In the genomic region with DNA sequence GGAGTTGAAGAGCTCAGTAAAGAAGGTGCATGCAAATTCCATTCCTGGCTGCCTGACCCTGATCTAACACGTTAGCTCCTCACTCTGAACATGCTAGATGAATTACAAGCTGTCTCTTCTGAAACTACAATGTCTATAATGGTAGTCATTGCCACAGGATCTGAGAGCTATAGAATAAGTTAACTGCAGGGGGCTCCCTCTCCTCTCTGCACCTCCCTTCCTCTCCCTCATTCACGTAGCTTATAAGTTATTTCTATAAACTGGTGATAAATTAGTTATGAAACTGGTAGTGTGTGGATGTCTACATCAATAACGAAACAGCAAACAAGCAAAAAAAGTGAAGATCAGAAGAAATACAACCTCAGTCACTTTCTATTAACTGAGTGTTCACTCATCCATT, we compare ENCODE assay signal across 29 mouse cellular contexts.
DNase-seq lines count a peak whose midpoint lies in the region; ATAC-seq and TF ChIP-seq lines count a peak whose summit lies in the region.
"Had no signal": no experiment of that assay in that cellular context is flagged by ENCODE, and none has a peak within 500 bp of the region (broad histone marks: within the 10 kb centered on the region; RNA-seq: fewer than 3 reads in every experiment).

No protein-coding gene starts in this region.

- intact Hi-C loops in heart, postnatal 14 days (cut with DNase I): no loop called here

- H3K4me1 ChIP-seq in thymus, adult 2 months (replicated peaks; ENCODE audit: control insufficient read depth, insufficient read depth, low read length): 0 out of 2 replicates have a peak, but pooled peaks cover 5% of the 10 kb centered on the region
- H3K4me1 ChIP-seq in heart, embryonic 11.5 days (ENCODE audit: control insufficient read depth, insufficient read depth, low read length): no peaks in the 10 kb centered on the region
- H3K4me1 ChIP-seq: forebrain, embryonic 12.5 days; heart, embryonic 13.5 days; limb, embryonic 13.5 days; liver, embryonic 12.5 days; neural tube, embryonic 13.5 days had no signal

- ATAC-seq in heart, embryonic 11.5 days (replicated peaks; ENCODE audit: insufficient number of reproducible peaks, low FRiP score, low TSS enrichment): no peak
- ATAC-seq: forebrain, postnatal 0 days; hindbrain, embryonic 16.5 days; liver, embryonic 12.5 days had no signal

- no peak overlapping the region for H3K9ac ChIP-seq in heart, embryonic 11.5 days (ENCODE audit: low read depth, low read length)
- H3K9ac ChIP-seq: forebrain, embryonic 12.5 days; forebrain, postnatal 0 days; heart, embryonic 13.5 days; limb, embryonic 13.5 days; liver, embryonic 12.5 days; neural tube, embryonic 13.5 days had no signal

- H3K9me3 ChIP-seq in heart, embryonic 11.5 days (replicated peaks; ENCODE audit: control insufficient read depth, low read length): no peaks in the 10 kb centered on the region
- H3K9me3 ChIP-seq: forebrain, embryonic 12.5 days; heart, embryonic 13.5 days; limb, embryonic 13.5 days; liver, embryonic 12.5 days; neural tube, embryonic 13.5 days had no signal

- TF ChIP-seq POLR2A in thymus, adult 2 months (IDR thresholded peaks at IDR 0.05; ENCODE audit: control insufficient read depth, extremely low read depth, insufficient read depth, low read length, poor library complexity): no peak

- peak; percentile 14 for DNase-seq in thymus, adult 2 months
- no peak for DNase-seq in thymus, postnatal 36 days
- peak; percentile 59 for DNase-seq in CD4-positive, CD25-positive, alpha-beta regulatory T cell, adult 2 months (ENCODE audit: low read depth, low spot score)
- peak; percentile 4 for DNase-seq in T-cell, adult 2 months (ENCODE audit: low spot score)
- peak; percentile 11 for DNase-seq in splenic B cell, adult 2 months (ENCODE audit: low read depth, low spot score)
- DNase-seq in cerebellum, adult 9-11 months: no peak
- DNase-seq in heart, postnatal 14 days: no peak
- DNase-seq: adrenal gland, postnatal 36 days; cerebellum, adult 18-20 months; cerebellum, postnatal 14 days; forebrain, postnatal 0 days; heart, adult 2 months; heart, postnatal 10 days; kidney, adult 11 months; kidney, postnatal 36 days; lung, adult 18-20 months; lung, postnatal 14 days had no signal

- H3K4me3 ChIP-seq in thymus, adult 2 months (ENCODE audit: control insufficient read depth, insufficient read depth, low read length): no peak overlapping the region
- H3K4me3 ChIP-seq in heart, embryonic 11.5 days (ENCODE audit: low read depth, low read length): no peak overlapping the region
- H3K4me3 ChIP-seq: erythroblast, embryonic 14.5 days; forebrain, embryonic 12.5 days; heart, adult 2 months; heart, embryonic 13.5 days; layer of hippocampus, adult 2 months; left cerebral cortex, adult 2 months; limb, embryonic 13.5 days; liver, embryonic 12.5 days; myocyte; neural tube, embryonic 13.5 days had no signal

- no peak for TF ChIP-seq CTCF in thymus, adult 2 months (IDR thresholded peaks at IDR 0.05; ENCODE audit: borderline replicate concordance, control insufficient read depth, extremely low read depth, insufficient read depth, low read length, poor library complexity)

- 76% methylated on average over 3 of the region's 3 CpGs for WGBS in thymus, adult 2 months
- WGBS in heart, embryonic 11.5 days (ENCODE audit: insufficient replicate concordance): 72% methylated on average over 3 of the region's 3 CpGs

- no peak overlapping the region for H3K4me2 ChIP-seq in heart, embryonic 11.5 days
- H3K4me2 ChIP-seq: forebrain, embryonic 12.5 days; heart, embryonic 13.5 days; limb, embryonic 13.5 days; liver, embryonic 12.5 days; midbrain, embryonic 11.5 days; neural tube, embryonic 13.5 days had no signal

- no peaks in the 10 kb centered on the region for H3K36me3 ChIP-seq in thymus, adult 2 months (ENCODE audit: control insufficient read depth, insufficient read depth, low read length)
- no peaks in the 10 kb centered on the region for H3K36me3 ChIP-seq in splenic B cell, adult 2 months (ENCODE audit: control insufficient read depth, insufficient read depth, low read length, poor library complexity, severe bottlenecking)
- H3K36me3 ChIP-seq in heart, embryonic 11.5 days (ENCODE audit: control insufficient read depth, insufficient read depth, low read length): no peaks in the 10 kb centered on the region
- H3K36me3 ChIP-seq: forebrain, embryonic 12.5 days; heart, embryonic 13.5 days; limb, embryonic 13.5 days; liver, embryonic 12.5 days; neural tube, embryonic 13.5 days had no signal

- no peak overlapping the region for H3K27ac ChIP-seq in thymus, adult 2 months (ENCODE audit: control insufficient read depth, insufficient read depth, low read length)
- no peak overlapping the region for H3K27ac ChIP-seq in heart, embryonic 11.5 days (ENCODE audit: low read depth, low read length)
- H3K27ac ChIP-seq: forebrain, embryonic 12.5 days; heart, adult 2 months; heart, embryonic 13.5 days; layer of hippocampus, adult 2 months; left cerebral cortex, adult 2 months; limb, embryonic 13.5 days; liver, embryonic 12.5 days; neural tube, embryonic 13.5 days had no signal

- H3K27me3 ChIP-seq in thymus, adult 2 months (ENCODE audit: control insufficient read depth, insufficient read depth, low read length): no peaks in the 10 kb centered on the region
- no peaks in the 10 kb centered on the region for H3K27me3 ChIP-seq in splenic B cell, adult 2 months (ENCODE audit: control insufficient read depth, insufficient read depth, low read length, poor library complexity, severe bottlenecking)
- no peaks in the 10 kb centered on the region for H3K27me3 ChIP-seq in heart, embryonic 11.5 days (ENCODE audit: control insufficient read depth, insufficient read depth, low read length)
- H3K27me3 ChIP-seq: forebrain, embryonic 12.5 days; heart, embryonic 13.5 days; limb, embryonic 13.5 days; liver, embryonic 12.5 days; neural tube, embryonic 13.5 days had no signal

Comparison
In these comparisons a context has a peak if more than half of its experiments do, and no peak if none do; other contexts are left out.
1. DNase-seq: peak in thymus, adult 2 months (single experiment), CD4-positive, CD25-positive, alpha-beta regulatory T cell, adult 2 months (single experiment), T-cell, adult 2 months (single experiment) and splenic B cell, adult 2 months (single experiment); none in thymus, postnatal 36 days (0 of 2), cerebellum, adult 9-11 months (single experiment) and heart, postnatal 14 days (0 of 2).